Mouse (Mus musculus) intestine, postnatal 0 days (tissue): ENCODE results near the gene Neurl1a. TPM values are rescaled to one million over a fixed set of nuclear protein-coding genes. Genes with fewer than 3 reads are reported as not detected.

Source experiments
- ATAC-seq: fragments of 200-750 bp; cut with Nextera tagmentation; 2 replicates; pipeline ENCODE4 v1.8.0; 2017; ENCODE audit warnings: mild to moderate bottlenecking, moderate TSS enrichment, moderate library complexity
- H3K27ac ChIP-seq: fragments of 300-500 bp; sonication (generic); 2 replicates; pipeline ENCODE4 v1.5.1; 2014; ENCODE audit warnings: mild to moderate bottlenecking, low read depth, low read length, moderate library complexity
- H3K27me3 ChIP-seq: fragments of 300-500 bp; sonication (generic); replicated peaks from 2 replicates; pipeline ENCODE4 v1.6.1; 2014; ENCODE audit warnings: low read length, mixed read lengths; ENCODE audit not compliant: control insufficient read depth, insufficient read depth
- H3K36me3 ChIP-seq: fragments of 300-500 bp; sonication (generic); 2 replicates; pipeline ENCODE4 v1.6.1; 2014; ENCODE audit warnings: mild to moderate bottlenecking, moderate library complexity; ENCODE audit not compliant: control insufficient read depth, insufficient read depth
- H3K4me1 ChIP-seq: fragments of 300-500 bp; sonication (generic); replicated peaks from 2 replicates; pipeline ENCODE4 v1.6.1; 2014; ENCODE audit warnings: antibody characterized with exemption, low read length, mixed read lengths; ENCODE audit not compliant: control insufficient read depth, insufficient read depth
- H3K4me2 ChIP-seq: fragments of 300-500 bp; sonication (generic); replicated peaks from 2 replicates; pipeline ENCODE4 v1.6.1; 2014; ENCODE audit warnings: low read depth, mild to moderate bottlenecking, moderate library complexity
- H3K4me3 ChIP-seq: fragments of 300-500 bp; sonication (generic); 2 replicates; pipeline ENCODE4 v1.5.1; 2014; ENCODE audit warnings: low read depth, low read length
- H3K9ac ChIP-seq: fragments of 300-500 bp; sonication (generic); 2 replicates; pipeline ENCODE4 v1.6.1; 2014; ENCODE audit warnings: mild to moderate bottlenecking, low read depth, low read length
- H3K9me3 ChIP-seq: fragments of 300-500 bp; sonication (generic); 2 replicates; pipeline ENCODE4 v1.6.1; 2016; ENCODE audit warnings: mixed run types; ENCODE audit not compliant: control insufficient read depth
- CTCF ChIP-seq: sonication (generic); IDR thresholded peaks from 2 replicates; pipeline ENCODE4 v1.5.1; 2016; ENCODE audit warnings: low read depth, mild to moderate bottlenecking, control low read depth, antibody characterized with exemption, moderate library complexity
- WGBS: fragments of 180-500 bp; shearing (Covaris S2); extraction: QIAGEN DNeasy Blood & Tissue Kit; methylation state at CpG from one replicate; pipeline ENCODE4 v1.1.7; 2014; 5-methylcytosine and 5-hydroxymethylcytosine counted together
- polyA plus RNA-seq: library from polyadenylated mRNA; unstranded; fragments of >200 nt; fragmentation: Nextera tagmentation; extraction: Ambion mirVana; gene quantifications from 2 replicates; pipeline ENCODE4 v1.2.1, GENCODE M21; 2015

Neurl1a gene
- polyA plus RNA-seq, 1 experiment from 2014 or later: 2.4 TPM

GRCm38 (mm10) chr19:47230082-47230481 lies 51.5 kb downstream of the Neurl1a start:
- Histone ChIP-seq H3K9ac (no peak overlapping the region), H3K4me2 (no peak overlapping the region), H3K4me3 (no peak overlapping the region), H3K27ac (no peak overlapping the region), H3K36me3 (no peaks in the 10 kb centered on the region), H3K9me3 (no peaks in the 10 kb centered on the region), H3K27me3 (no peaks in the 10 kb centered on the region), H3K4me1 (no peaks in the 10 kb centered on the region; the same call in 1 of the 2 replicates)
- TF ChIP-seq CTCF: no peak
- ATAC-seq: no peak
- WGBS: 88% methylated on average over 7 of the region's 7 CpGs

- ATAC-seq: no peak
- no peak overlapping the region for H3K27ac ChIP-seq
- no peaks in the 10 kb centered on the region; the same call in 1 of the 2 replicates for H3K4me1 ChIP-seq
- H3K4me3 ChIP-seq: no peak overlapping the region
- H3K27me3 ChIP-seq: no peaks in the 10 kb centered on the region
- 88% methylated on average over 8 of the region's 8 CpGs for WGBS
- no peak overlapping the region for H3K9ac ChIP-seq
- no peak for TF ChIP-seq CTCF
- no peak overlapping the region for H3K4me2 ChIP-seq
- no peaks in the 10 kb centered on the region for H3K9me3 ChIP-seq
- no peaks in the 10 kb centered on the region for H3K36me3 ChIP-seq
These were observed 52.1 kb downstream of the Neurl1a start for GRCm38 (mm10) chr19:47230682-47231081.

- no peak overlapping the region for H3K4me2 ChIP-seq
- H3K4me1 ChIP-seq: no peaks in the 10 kb centered on the region; the same call in 1 of the 2 replicates
- no peaks in the 10 kb centered on the region for H3K36me3 ChIP-seq
- no peaks in the 10 kb centered on the region for H3K27me3 ChIP-seq
- H3K9me3 ChIP-seq: no peaks in the 10 kb centered on the region
- no peak overlapping the region for H3K27ac ChIP-seq
- no peak overlapping the region for H3K9ac ChIP-seq
- no peak overlapping the region for H3K4me3 ChIP-seq
- 93% methylated on average over 6 of the region's 6 CpGs for WGBS
- TF ChIP-seq CTCF: no peak
- no peak for ATAC-seq
These were observed 52.8 kb downstream of the Neurl1a start for GRCm38 (mm10) chr19:47231389-47231788.

GRCm38 (mm10) chr19:47232077-47232865 lies 53.7 kb downstream of the Neurl1a start:
- no peaks in the 10 kb centered on the region for H3K36me3 ChIP-seq
- no peak overlapping the region for H3K4me3 ChIP-seq
- no peak for ATAC-seq
- no peaks in the 10 kb centered on the region for H3K9me3 ChIP-seq
- no peak overlapping the region for H3K9ac ChIP-seq
- no peaks in the 10 kb centered on the region for H3K27me3 ChIP-seq
- TF ChIP-seq CTCF: no peak
- no peaks in the 10 kb centered on the region; the same call in 1 of the 2 replicates for H3K4me1 ChIP-seq
- WGBS: 89% methylated on average over 5 of the region's 5 CpGs
- H3K4me2 ChIP-seq: no peak overlapping the region
- no peak overlapping the region for H3K27ac ChIP-seq

- Histone ChIP-seq H3K4me2 (no peak overlapping the region), H3K9me3 (no peaks in the 10 kb centered on the region), H3K36me3 (no peaks in the 10 kb centered on the region), H3K9ac (no peak overlapping the region), H3K4me1 (no peaks in the 10 kb centered on the region; the same call in 1 of the 2 replicates), H3K4me3 (no peak overlapping the region), H3K27ac (no peak overlapping the region), H3K27me3 (no peaks in the 10 kb centered on the region)
- no peak for TF ChIP-seq CTCF
- 90% methylated on average over 3 of the region's 3 CpGs for WGBS
- no peak for ATAC-seq
These were observed 54.5 kb downstream of the Neurl1a start for GRCm38 (mm10) chr19:47233087-47233486.

- H3K36me3 ChIP-seq: no peaks in the 10 kb centered on the region
- no peak overlapping the region for H3K27ac ChIP-seq
- TF ChIP-seq CTCF: no peak
- 34% methylated on average over 12 of the region's 12 CpGs for WGBS
- 0 out of 2 replicates have a peak overlapping the region, but pooled peaks have one; percentile 30 for H3K4me2 ChIP-seq
- H3K9ac ChIP-seq: no peak overlapping the region
- ATAC-seq: no peak
- H3K4me3 ChIP-seq: no peak overlapping the region
- H3K27me3 ChIP-seq: no peaks in the 10 kb centered on the region
- H3K9me3 ChIP-seq: no peaks in the 10 kb centered on the region
- no peaks in the 10 kb centered on the region for H3K4me1 ChIP-seq
These were observed 61.5 kb downstream of the Neurl1a start for GRCm38 (mm10) chr19:47240076-47240475.
